8 mouse cellular contexts compared by ENCODE assay signal in the genomic region with DNA sequence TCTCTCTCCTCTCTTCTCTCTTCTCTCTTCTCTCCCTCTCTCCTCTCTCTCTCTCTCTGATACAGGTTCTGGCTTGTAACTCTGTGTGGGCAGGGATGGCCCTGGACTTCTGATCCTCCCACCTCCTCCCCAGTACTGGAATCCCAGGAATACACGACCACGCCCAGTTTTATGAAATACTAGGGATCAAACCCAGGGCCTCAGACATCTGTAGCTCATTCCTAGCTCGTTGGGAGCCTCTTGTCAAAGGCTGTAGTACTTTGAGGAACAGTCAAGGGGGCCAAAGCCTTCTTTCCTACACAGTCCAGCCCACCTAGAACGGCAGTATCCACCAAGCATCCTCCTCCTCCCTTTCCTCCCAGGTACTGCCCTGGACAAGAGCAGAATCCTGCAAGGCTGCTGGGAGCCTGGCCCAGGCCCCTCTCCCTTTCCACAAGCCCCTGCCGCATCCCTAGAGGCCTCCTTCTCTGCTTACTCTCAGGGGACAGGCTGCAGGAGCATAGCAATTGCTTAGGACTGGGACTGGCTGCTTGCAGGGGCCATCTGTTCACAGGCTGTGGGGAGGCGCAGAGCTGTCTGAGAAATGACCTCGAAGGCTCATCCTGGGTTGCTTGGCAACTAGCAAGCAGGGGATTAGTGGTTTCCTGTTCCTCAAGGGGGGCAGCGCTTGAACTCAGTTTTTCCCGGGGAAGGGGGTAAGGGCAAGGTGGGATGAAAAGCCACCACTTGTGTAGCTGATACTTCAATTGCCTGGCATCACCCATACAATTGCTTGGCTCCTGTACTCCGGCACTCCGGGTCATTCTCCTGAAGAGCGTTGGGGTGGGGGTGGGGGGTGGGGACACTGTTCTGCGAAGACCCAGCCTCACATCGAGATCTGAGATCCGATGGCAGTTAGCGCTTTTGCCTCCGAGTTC. TPM values are rescaled to one million over a fixed set of nuclear protein-coding genes. Genes with fewer than 3 reads are reported as not detected.
A peak's percentile ranks its signal among the peaks of the same experiment; 100 is the strongest.
DNase-seq lines count a peak whose midpoint lies in the region; ATAC-seq and TF ChIP-seq lines count a peak whose summit lies in the region.

No protein-coding gene starts in this region.

- H3K4me2 ChIP-seq in heart, embryonic 16.5 days (ENCODE audit: low read depth, low read length), result peak overlapping the region; percentile 54
- H3K4me2 ChIP-seq in liver, postnatal 0 days (ENCODE audit: low read depth, low read length), result peak overlapping the region; percentile 45

- ATAC-seq in heart, embryonic 16.5 days (replicated peaks; ENCODE audit: extremely low read depth, insufficient read depth, low FRiP score), result 0 out of 2 replicates have a peak, but pooled peaks have one; percentile 37
- no peak for ATAC-seq in liver, postnatal 0 days

- no peaks in the 10 kb centered on the region for H3K9me3 ChIP-seq in heart, embryonic 16.5 days (replicated peaks; ENCODE audit: control insufficient read depth, low read length)
- no peaks in the 10 kb centered on the region for H3K9me3 ChIP-seq in liver, postnatal 0 days (ENCODE audit: low read length)

- no peak for TF ChIP-seq EP300 in liver, postnatal 0 days (IDR thresholded peaks at IDR 0.05; ENCODE audit: low read depth)

- peak; percentile 58 for DNase-seq in cerebellum, adult 11-12 months
- no peak for DNase-seq in cerebellum, adult 9-10 months
- DNase-seq in right cerebral cortex, postnatal 4 days, result peak; percentile 39
- DNase-seq in right cerebral cortex, postnatal 14 days, result no peak
- DNase-seq in liver, postnatal 0 days, result no peak
- peak; percentile 42 for DNase-seq in thymus, postnatal 0 days (ENCODE audit: low spot score)
- DNase-seq in adrenal gland, adult 2 months, result no peak

- no peaks in the 10 kb centered on the region for H3K27me3 ChIP-seq in heart, embryonic 16.5 days (ENCODE audit: control insufficient read depth, insufficient read depth, low read length)
- H3K27me3 ChIP-seq in liver, postnatal 0 days (ENCODE audit: insufficient read depth, low read length), result peaks cover 6% of the 10 kb centered on the region; the same call in 1 of the 2 replicates

- 11% methylated on average over 17 of the region's 17 CpGs for WGBS in heart, embryonic 16.5 days
- WGBS in liver, postnatal 0 days (ENCODE audit: insufficient replicate concordance), result 13% methylated on average over 17 of the region's 17 CpGs

- peak overlapping the region; percentile 1; the same call in 1 of the 2 replicates for H3K4me3 ChIP-seq in heart, embryonic 16.5 days (ENCODE audit: low read length)
- H3K4me3 ChIP-seq in liver, postnatal 0 days (ENCODE audit: low read depth, low read length), result no peak overlapping the region

- no peak for TF ChIP-seq CTCF in liver, postnatal 0 days (IDR thresholded peaks at IDR 0.05; ENCODE audit: low read depth)

- peaks cover 12% of the 10 kb centered on the region for H3K4me1 ChIP-seq in heart, embryonic 16.5 days (ENCODE audit: control insufficient read depth, insufficient read depth, low read length)
- H3K4me1 ChIP-seq in liver, postnatal 0 days (ENCODE audit: insufficient read depth), result no peaks in the 10 kb centered on the region

- H3K27ac ChIP-seq in heart, embryonic 16.5 days (ENCODE audit: low read length), result no peak overlapping the region
- no peak overlapping the region; the same call in 1 of the 2 replicates for H3K27ac ChIP-seq in liver, postnatal 0 days (ENCODE audit: low read depth)

- H3K9ac ChIP-seq in heart, embryonic 16.5 days (ENCODE audit: low read length), result 0 out of 2 replicates have a peak overlapping the region, but pooled peaks have one; percentile 22
- H3K9ac ChIP-seq in liver, postnatal 0 days (replicated peaks), result no peak overlapping the region

- no peaks in the 10 kb centered on the region for H3K36me3 ChIP-seq in heart, embryonic 16.5 days (ENCODE audit: control insufficient read depth, insufficient read depth)
- no peaks in the 10 kb centered on the region for H3K36me3 ChIP-seq in liver, postnatal 0 days (replicated peaks; ENCODE audit: insufficient read depth, low read length)

RNA-seq across cellular contexts. Expression of gene Tent5b, which starts 40.2 kb away (rescaled TPM):
- polyA plus RNA-seq in heart, embryonic 16.5 days (2015; fragmentation: Nextera tagmentation; extraction: Ambion mirVana), result 1.0 and 1.3 TPM in 2 replicates
- polyA plus RNA-seq in liver, postnatal 0 days (2015; fragmentation: Nextera tagmentation; extraction: Ambion mirVana), result 0.07 and 0.08 TPM in 2 replicates
- polyA plus RNA-seq in thymus, postnatal 0 days (2015; fragmentation: Nextera tagmentation; extraction: Ambion mirVana), result 0.38 and 0.40 TPM in 2 replicates
- total RNA-seq in adrenal gland, adult 2 months (2021), result 10 to 100 TPM in 1 of 2 experiments, 1 to 10 TPM in 1; 1.7 to 14.7 TPM
- polyA plus RNA-seq in adrenal gland, adult 2 months (2012; rRNA removed), result 3.0 and 7.2 TPM in 2 replicates

RNA-seq across cellular contexts. Expression of gene Trnp1, which starts 58.6 kb away (rescaled TPM):
- 0.64 and 1.5 TPM in 2 replicates for polyA plus RNA-seq in heart, embryonic 16.5 days (2015; fragmentation: Nextera tagmentation; extraction: Ambion mirVana)
- polyA plus RNA-seq in liver, postnatal 0 days (2015; fragmentation: Nextera tagmentation; extraction: Ambion mirVana), result 0.34 TPM in 1 of 2 replicates, not detected in the other
- 1.2 and 1.4 TPM in 2 replicates for polyA plus RNA-seq in thymus, postnatal 0 days (2015; fragmentation: Nextera tagmentation; extraction: Ambion mirVana)
- total RNA-seq in adrenal gland, adult 2 months (2021), result 1 to 10 TPM; 4.4 to 7.5 TPM
- polyA plus RNA-seq in adrenal gland, adult 2 months (2012; rRNA removed), result 7.4 and 11.4 TPM in 2 replicates

Comparison
In these comparisons a context has a peak if more than half of its experiments do, and no peak if none do; other contexts are left out.
1. DNase-seq: peak in cerebellum, adult 11-12 months (single experiment), right cerebral cortex, postnatal 4 days (single experiment) and thymus, postnatal 0 days (single experiment); none in cerebellum, adult 9-10 months (single experiment), right cerebral cortex, postnatal 14 days (single experiment), liver, postnatal 0 days (single experiment) and adrenal gland, adult 2 months (single experiment).